Mouse (Mus musculus) cerebellum, postnatal 25 days (tissue): ENCODE data around the gene Slc45a1.
"Not testable (repeated sequence)": the region's sequence is repeated elsewhere in the genome, so short reads cannot be mapped to it uniquely, and the experiment has no call there.

Experiments
- DNase-seq, 2 experiments: peaks; one replicate each; pipeline ENCODE4 v3.0.0; 2021; ENCODE audit warnings: mixed read lengths in 2 of 2

The Slc45a1 gene

DNA sequence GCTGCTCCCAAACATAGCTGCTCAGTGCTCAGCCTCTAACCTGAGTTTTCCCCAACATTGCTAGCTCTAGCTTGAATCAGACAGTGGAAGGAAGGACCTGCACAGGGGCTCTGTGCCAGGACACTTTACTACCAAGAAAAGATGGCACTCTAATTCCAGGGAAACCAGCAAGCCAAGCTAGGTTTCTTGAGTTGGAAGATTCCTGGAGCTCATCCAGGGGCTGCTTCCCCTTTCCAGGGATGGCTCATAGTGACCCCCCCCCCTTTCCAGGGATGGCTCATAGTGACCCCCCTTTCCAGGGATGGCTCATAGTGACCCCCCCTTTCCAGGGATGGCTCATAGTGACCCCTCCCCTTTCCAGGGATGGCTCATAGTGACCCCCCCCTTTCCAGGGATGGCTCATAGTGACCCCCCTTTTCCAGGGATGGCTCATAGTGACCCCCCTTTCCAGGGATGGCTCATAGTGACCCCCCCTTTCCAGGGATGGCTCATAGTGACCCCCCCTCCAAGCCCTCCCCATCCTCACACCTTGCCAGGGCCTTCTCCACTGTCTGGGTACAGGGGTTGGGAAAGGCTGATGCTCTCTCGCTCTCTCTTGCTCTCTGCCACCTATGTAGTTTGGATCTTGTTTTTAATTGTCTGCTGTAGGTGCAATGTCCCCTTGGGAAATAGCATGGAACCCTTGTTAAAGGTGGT, 48.5 kb downstream of the Slc45a1 start:
- DNase-seq: no peak

DNA sequence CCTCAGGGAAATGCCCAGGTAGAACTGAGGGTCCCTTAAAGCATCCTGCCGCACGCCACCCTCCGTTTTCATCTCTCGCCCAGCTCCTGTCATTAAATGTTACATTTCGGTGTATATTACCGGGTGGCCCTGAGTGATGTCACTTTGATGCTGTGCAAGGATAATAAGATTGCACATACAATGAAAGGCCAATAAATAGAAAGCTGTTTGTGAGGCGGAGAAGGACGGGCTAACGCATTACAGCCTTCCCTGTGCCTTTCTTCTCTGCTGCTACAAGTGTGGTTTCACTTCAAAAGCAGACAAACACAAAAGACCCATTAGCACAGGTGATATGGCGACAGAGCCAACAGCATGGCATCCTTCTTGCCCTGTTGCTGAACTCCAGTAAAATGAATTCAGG, 50.5 kb downstream of the Slc45a1 start:
- DNase-seq: no peak

DNA sequence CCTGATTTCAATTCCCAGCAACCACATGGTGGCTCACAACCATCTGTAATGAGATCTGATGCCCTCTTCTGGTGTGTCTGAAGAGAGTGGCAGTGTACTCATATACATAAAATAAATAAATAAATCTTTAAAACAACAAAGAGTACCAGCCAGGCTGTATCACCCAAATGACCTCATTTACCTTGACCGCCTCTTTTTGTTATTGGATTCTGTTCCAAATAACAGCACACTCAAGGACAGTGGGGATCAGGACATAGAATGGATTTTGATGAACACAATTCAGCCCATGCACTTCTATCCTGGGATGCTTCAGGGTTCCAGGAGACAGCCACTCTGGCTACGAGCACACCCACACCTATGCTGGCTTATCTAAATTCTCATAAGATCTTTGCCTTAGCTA, 51.5 kb downstream of the Slc45a1 start:
- not testable (repeated sequence) for DNase-seq

DNA sequence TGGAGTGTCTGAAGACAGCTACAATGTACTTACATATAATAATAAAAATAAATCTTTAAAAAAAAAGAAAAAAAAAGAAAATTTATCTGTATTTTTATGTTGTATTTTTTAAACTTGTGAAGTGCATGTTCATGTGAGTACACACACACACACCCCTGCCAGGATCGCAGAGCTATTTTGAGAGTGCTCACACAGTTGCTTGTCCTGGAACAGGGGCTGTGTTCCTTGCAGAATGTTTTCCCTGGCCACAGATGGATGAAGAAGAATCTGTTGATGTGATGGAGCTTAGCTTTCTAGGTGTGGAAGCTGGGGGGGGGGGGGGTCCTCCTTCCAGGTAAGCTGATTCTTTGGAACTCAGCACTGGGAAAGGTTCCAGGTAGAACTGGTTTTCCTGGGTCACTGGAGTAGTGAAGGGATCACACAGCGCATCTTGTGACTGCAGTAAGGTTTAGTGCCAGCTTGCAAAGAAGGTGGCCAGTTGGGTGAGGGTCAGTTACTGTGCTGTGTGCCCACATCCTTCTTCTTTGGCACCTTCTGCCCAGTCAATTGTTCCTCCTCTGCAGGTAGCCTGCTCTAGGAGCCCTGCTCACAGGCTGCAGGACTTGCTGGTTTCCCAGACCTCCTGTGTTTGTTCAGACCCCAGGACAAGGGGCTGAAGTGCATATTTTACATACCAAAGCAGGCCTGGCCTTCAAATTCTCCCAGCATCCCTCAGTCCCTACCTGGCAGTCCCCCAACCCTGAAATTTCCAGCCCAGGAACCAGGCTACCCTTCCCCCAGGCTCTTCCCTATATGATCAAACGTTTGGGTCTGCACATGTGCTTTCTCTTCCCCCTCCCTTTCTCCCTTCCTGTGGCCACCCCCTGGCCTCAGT, 52.6 kb downstream of the Slc45a1 start:
- peak in 1 of 2 experiments; percentile 28 for DNase-seq

DNA sequence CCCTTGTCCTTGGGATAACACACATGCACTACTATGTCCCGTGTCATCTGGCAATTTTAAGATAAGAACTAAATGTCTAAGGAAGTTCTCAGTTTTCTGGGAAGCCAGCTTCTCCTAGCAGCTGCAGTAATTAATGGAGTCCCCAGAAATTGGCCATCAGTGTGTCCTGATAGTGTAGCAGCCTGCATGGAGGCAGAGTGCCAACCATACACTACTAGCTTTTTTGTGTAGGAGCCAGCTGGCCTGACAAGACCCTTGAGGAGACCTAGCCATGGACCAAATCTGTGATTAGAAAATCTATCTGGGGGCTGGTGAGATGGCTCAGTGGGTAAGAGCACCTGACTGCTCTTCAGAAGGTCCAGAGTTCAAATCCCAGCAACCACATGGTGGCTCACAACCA, 53.3 kb downstream of the Slc45a1 start:
- peak in 1 of 2 experiments; percentile 41 for DNase-seq

DNA sequence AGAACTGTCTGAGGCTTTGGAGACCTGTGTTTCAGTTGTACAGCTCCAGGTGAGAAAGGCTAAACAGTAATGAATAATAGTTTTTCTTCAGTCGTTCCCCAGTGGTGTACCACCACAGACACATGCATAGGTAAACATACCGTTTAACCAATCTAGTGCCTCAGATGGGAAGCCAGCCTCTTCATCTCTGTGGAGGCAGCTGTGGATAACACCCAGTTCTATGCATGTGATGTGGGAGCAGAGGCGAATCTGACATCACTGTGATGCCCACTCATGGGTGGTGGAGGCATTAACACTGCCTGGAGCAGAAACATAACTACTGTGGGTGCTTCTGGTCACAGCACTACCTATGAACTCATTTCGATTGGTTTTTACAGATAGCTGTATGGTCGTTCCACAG, 56.0 kb downstream of the Slc45a1 start:
- no peak for DNase-seq

DNA sequence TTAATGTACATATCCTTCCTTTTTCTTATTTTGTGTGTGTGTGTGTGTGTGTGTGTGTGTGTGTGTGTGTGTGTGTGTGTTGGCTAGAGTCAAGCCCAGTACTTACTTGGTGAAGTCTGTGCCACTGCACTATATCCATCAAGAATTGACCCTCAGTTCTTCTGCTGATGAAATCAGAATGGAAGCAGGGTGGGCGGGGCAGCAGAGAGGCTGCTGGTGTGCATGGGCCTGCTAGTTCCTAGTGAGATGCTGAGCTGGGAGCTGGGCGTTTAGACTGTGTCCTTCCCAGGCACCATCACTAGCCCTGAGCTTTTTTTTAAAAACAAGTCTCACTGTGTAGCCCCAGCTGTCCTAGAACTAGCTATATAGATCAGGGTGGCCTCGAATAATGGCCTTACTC, 56.9 kb downstream of the Slc45a1 start:
- no peak for DNase-seq

DNA sequence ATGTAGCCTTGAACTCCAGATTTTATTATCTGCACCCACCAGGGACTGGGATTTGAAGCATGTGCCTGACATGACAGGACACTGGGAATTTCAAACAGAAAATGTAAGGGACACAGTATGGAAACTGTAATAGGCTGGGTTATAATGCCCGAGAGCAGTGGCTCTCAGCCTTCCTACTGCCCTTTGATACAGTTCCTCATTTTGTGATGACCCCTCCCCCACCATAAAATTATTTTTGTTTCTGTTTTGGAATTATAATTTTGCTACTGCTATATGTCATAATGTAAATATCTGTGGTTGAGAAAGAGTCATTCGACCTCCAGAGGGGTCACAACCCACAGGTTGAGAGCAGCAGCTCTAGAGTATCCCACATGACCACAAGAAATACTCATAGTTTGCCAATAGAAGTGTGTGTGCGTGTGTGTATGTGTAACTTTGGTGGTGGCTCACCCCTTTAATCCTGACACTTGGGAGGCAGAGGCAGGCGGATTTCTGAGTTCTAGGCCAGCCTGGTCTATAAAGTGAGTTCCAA, 57.6 kb downstream of the Slc45a1 start:
- DNase-seq: no peak

DNA sequence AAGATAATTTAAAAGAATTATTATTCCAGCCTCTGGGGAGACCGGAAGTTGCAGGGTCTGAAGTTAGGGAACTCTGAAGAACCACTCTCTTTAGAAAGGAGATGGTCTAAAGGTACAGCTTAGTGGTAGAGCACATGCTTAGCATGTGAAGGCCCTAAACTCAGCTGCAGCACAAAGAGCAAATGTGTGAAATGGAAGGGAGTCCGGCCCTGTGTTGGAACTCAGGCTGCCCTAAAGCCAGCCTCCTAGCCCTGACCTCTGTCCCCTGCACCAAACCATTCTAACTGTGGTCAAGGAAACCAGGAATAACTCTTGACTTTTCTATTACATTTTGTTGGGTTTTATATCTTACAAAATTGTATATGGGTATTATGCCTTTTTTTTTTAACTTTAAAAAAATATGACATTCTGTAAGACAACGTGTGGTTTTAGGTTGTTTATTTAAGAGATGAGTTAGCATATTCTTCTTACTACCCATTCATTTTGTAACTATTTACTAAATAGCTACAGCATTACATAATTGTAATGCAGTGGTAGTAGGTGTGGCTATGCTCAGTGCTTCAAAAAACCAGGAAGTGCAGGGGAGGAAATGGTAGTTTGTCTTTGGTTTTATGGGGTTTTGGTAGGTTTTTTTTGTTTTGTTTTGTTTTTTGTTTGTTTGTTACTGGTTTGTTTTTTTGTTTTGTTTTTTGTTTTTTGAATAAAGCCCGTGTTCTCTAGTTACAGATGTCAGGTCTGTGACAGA, 58.3 kb downstream of the Slc45a1 start:
- no peak for DNase-seq

DNA sequence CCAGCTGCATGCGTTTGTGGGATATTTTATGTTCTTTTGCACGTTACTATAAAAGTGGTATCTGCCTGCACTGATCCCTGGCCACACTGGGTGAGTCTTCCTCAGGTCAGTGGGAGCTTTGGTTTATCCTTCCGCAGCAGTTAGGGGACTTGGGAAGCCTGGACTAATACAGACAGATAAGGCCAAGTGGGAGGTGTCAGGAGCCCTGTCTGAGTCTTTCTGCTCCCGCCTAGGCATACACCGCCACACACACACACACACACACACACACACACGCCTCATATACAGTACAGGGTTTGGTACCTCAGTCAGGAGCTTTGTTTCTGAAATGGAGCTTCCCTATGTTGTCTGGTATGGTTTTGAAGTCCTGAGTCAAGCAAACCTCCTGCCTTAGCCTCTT, 59.9 kb downstream of the Slc45a1 start:
- DNase-seq: no peak

DNA sequence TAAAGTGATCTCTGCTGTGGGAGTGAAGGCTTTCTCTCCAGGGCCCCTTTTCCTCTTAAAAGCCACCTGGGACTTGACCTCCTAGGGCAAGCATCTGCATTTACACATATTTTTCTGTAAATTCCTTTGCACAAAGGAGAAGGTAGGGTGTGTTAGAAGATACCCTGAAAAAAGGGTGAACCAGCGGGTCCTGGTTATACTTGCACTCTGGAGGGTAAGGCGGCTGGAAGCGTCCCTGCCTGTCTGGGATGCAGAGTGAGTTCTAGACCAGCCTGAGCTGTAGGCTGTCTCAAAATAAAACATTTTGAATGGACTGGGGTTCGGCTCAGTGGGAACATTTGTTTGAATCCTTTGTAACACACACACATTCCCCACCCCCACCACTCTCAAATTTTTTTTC, 60.4 kb downstream of the Slc45a1 start:
- DNase-seq: no peak

DNA sequence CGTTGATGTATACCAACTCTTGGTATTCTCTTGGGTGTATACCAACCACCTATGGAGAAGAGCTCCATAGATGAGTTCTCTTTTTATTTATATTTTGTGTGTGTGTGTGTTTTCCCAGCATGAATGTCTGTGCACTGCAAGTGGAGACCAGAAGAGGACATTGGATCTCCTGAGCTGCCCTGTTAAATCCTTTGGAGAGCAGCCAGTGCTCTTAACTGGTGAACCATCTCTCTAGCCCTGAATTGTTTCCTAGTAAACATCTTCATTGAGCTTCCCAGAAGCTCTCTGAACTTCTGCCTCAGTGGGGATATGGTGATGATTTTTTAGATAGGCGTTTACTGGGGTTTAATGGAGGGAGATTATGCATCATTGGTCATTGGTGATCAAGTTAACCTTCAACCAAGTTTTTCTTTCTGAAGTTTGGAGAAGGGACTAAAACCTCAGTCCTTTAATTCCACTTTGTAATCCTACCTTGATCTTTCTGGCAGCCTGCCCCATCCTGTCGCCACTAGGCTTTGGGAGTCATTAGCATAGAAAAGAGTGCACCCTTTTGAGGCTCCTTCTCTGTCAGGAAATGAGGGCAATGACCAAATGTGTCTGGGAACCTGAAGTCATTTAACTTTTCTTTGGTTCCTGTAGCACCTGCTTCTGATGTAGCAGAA, 61.2 kb downstream of the Slc45a1 start:
- DNase-seq: peak in 1 of 2 experiments; percentile 37

DNA sequence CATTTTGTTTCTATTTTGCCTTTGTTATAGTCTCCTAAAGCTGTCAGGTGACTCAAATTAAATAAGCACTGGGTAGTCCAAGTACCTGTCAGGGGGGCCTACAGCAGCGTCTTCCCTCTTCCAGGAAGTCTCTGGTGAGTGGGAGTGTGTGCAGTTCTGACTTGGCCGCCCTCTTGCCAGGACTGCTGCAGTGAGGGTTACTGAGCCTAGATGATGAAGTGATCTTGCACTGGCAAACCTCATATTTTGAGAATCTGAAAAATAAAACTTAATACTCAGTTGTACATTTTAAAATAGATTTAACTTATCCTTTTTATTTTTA, 63.7 kb downstream of the Slc45a1 start:
- no peak for DNase-seq

DNA sequence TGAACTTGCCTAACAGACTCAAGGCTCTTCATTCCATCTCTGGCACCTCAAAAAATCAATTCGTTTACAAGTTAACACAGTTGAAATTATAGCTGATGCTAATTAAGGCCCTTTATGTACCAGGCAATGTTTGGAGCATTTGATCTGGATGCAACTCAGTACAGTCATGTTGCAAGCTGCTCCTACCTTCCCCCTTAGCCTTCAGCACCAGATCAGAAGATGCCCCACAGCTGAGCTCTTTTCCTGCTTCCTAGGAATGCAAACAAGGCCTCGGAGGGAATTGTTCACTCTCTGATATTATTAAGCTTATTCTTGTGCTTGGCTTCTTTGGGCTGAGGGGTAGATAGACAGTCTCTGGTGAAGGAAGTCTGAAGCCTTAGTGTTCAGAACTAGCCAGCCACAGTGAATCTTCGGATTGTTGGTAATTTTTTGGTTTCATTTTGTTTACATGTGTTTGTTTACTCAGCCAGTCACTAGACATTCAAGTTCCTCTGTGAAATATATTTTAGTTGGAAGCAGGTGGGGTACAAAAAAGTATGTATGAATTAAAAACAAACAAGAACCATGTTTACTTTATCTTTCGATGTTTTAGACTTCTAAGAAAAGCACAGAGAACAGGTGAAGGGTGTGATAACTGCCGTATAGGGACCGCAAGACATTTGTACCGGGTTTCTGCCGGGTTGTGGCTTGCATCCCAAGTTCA, 64.2 kb downstream of the Slc45a1 start:
- DNase-seq: no peak

DNA sequence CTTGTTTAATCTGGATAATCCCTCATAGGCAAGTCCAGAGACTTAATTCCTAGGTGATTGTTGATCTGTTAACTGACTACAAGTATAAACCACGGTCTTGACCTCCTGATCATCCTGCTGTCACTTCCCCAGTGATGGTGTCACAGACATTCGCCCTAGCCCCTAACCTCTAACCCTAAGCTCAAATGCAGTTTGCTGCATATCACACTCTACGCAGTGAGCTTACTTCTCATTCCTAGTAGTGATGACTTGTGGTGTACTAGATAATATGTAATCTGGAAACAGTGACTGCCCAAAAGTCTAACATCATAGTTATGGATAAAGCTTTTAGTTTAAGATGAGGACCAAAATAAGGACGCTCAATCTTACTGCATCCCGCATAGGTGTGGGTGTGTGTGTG, 65.7 kb downstream of the Slc45a1 start:
- no peak for DNase-seq

DNA sequence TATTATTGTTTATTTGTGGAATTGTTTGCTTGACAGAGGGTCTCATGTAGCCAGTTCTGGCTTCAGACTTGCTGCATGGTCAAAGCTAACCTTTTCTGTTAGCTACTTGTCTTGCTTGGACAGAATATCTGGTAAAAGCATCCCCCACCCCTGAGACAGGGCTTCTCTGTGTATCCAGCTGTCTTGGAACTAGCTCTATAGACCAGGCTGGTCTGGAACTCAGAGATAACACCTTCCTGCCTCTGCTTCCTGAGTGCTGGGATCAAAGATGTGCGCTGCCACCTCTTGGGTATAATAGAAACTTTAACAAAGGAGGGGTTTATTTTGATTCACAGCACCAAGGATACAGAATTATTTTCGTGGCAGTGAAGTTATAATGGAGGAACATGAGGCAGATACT, 66.2 kb downstream of the Slc45a1 start:
- no peak for DNase-seq

DNA sequence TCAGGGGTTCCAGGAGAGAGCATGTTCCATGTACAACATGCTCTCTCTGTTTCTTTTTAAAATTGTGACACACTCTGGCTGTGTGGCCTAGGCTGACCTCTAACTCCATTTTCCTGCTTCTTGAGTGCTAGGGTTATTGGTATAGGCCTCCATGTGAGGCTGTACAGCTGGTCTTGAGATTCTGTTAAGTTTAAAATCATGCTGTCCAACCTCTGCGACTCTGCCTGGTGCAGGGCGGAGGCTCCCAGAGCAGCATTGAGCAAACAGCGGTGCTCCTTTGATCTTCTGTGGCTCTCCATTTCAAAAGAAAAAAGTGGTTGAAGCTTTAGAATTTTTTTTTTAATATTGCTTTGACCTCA, 68.2 kb downstream of the Slc45a1 start:
- no peak for DNase-seq

DNA sequence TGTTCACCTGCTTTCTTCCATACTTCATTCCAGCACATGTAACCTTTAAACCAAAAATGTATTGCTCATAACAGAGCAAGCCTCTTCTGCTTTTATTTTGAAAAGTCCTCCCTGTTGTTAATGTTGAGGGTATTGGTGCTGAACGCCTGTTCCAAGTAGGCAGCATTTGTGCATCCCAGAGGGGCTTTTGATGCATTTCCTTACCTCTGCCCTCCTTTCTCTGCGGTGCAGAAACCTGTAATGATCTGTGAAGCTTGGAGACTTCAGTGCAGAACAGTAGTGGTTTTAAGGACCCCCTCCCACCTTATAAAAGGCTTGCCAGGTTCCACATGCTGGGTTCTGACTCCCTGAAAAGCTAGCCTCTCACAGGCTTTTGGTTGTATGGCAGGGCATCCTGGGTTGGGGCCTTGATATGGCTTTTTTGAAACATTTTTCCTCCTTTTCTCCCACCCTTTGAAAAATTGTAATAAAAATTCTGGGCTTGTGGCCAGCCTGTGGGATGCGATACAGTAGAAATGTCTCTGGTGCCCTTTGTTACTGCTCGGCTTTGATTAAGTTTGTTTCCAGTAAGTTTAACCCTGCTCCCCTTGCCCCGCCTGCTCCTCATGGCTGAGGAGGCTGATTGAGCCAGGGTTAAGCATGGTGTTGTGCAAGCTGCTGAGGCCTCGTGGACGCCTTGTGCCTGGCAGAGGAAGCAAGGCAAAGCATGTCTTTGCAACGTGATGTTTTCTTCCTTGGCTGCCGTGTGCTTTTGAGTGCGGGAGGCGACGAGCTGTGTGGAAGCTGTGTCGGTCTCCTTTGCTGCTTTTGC, 68.8 kb downstream of the Slc45a1 start:
- peak; percentile 60 to 67 for DNase-seq

DNA sequence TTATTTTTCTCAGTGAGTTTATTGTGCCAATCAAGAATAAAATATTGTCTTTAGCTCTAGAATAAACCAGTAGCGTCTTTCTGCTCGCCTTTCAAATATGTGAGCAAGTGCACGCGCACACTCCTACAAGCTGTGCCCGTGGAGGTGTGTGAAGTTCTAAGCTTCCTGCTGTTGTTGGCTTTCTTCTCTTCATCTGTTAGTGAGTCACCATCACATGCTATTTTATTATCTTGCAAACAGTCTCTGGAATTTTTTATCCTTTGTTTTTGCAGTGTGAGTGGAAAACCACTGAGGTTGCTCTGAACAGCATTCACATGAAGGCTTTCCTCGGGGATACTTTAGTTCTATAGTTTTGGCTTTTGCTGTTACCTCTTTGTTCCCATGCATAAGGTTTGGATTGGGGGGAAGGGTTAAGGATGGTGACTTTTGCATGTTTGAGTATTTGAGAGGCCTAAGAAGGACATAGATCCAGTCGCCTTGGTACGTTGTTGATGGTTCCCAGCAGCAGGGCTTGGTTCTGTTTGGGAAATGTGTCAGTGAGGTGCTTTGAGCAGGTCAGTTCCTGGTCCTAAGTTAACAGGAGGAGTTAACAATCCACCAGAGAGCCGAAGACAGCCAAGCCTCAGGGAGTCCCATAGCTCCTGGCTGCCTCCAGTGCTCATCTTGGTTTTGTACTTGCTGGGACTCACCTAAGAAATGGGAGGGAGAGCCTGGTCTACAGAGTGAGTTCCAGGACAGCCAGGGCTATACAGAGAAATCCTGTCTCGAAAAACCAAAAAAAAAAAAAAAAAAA, 69.8 kb downstream of the Slc45a1 start:
- DNase-seq: no peak
